Mouse (Mus musculus) lung, postnatal 10 days (tissue): ENCODE data around the gene Pou2af1.

Experiments used
- DNase-seq: peaks from one replicate; pipeline ENCODE4 v3.0.0; 2021

The Pou2af1 gene

GRCm38 (mm10) chr9:51230701-51231389 lies 17.3 kb downstream of the Pou2af1 start:
- DNase-seq, result no peak

GRCm38 (mm10) chr9:51232163-51232562 lies 18.7 kb downstream of the Pou2af1 start:
- DNase-seq, result no peak

GRCm38 (mm10) chr9:51238741-51239385 lies 25.4 kb downstream of the Pou2af1 start:
- DNase-seq, result no peak

GRCm38 (mm10) chr9:51256780-51257502 lies 43.4 kb downstream of the Pou2af1 start:
- DNase-seq, result no peak

DNA sequence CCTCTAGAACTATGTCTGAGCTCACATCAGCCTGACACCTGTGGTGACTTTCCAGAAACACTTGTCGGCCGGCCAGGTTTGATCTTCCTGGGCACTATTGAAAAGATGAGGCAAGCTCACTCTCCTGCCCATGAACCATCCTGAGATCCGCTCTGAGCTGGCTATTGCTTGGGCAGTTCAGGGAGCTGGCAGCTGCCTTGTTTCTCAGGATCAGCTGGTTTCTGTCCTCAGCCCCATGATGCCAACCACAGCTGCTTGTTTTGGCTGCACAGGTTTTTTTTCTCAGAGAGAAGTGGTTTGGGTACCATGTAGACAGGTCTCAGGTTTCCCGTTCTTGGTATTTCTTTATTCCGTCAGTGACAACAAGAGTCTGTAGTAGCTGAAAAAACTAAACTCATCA lies 44.9 kb downstream of the Pou2af1 start:
- no peak for DNase-seq

- DNase-seq, result no peak
Observed at GRCm38 (mm10) chr9:51268852-51269251, 55.3 kb downstream of the Pou2af1 start.

GRCm38 (mm10) chr9:51271073-51271472 lies 57.6 kb downstream of the Pou2af1 start:
- no peak for DNase-seq

DNA sequence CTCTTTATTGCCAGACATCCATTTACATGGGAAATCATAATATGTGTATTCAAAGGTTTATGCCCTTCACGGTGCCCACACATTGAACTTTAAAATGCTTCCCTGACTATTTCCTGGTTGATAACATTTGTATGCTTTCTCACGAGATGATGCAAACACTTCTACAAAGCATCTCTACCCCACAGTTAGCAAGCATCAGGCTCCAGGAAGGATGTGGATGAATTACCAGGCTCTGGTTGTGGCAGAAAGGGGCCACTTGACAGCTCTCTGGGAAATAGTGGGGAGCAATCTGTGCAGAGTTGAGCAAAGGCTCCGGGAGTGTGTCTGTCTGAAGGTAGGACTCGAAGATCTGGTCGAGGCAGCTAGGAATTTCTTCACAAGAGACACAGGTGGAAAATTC lies 58.6 kb downstream of the Pou2af1 start:
- DNase-seq, result no peak

DNA sequence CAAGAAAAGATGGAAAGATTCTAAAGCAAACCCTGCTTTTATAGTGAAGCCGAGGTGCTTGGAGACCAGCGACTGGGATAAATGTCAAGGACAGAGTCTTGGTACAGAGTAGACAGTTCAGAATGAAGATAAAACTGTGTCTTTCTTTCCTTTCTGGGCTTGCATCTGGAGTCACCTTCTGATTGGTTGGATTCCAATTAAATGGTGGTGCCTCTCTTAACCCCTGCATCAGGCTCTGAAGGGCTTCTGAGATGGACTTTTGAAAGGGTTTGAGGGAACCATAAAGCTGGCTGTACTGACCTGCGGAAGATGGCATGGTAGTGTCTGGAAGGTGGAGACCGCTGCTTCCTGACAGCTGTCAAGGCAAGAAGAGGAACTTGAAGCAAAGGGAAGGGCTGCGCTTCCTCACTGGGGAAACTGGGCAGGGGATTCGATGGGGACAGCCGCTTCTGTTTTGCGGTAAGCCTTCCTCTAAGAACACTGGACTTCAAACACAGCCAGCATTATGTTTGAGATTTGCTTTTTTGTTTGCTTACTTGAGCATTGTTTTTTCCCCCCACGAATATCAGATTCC lies 60.2 kb downstream of the Pou2af1 start:
- DNase-seq, result no peak

- DNase-seq, result peak; percentile 31
Observed at GRCm38 (mm10) chr9:51274678-51275077, 61.2 kb downstream of the Pou2af1 start.

DNA sequence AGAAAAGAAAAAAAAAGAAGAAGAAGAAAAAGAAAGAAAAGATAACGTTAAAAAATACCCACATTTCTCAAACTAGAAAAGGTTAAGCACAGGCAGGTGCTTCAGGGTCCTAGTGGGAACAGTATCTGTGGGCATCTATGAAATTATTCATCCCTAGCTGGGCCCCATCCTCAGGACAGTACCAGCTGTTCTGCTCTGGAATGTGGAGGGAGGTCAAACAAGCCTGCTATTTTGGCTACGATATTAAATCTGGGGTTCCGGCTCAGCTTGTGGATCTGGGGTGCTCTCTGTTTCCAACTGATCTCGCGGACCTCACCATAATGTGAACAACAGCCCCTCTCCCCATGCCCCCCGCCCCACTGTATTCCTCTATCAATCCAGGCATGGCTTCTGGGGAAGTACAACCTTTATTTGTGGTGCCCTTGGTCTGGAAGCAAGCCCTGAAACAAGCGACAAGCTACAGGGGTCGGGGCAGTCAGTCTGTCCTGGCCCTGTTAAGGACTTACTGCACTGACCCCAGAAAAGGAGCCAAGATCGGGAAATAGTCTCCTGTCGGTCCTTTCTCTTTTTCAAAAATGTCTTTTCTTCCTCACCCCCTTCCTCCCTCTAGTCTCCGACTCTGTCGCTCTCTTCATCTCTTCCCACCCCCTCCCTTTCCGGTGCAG lies 64.5 kb downstream of the Pou2af1 start:
- peak; percentile 24 for DNase-seq

DNA sequence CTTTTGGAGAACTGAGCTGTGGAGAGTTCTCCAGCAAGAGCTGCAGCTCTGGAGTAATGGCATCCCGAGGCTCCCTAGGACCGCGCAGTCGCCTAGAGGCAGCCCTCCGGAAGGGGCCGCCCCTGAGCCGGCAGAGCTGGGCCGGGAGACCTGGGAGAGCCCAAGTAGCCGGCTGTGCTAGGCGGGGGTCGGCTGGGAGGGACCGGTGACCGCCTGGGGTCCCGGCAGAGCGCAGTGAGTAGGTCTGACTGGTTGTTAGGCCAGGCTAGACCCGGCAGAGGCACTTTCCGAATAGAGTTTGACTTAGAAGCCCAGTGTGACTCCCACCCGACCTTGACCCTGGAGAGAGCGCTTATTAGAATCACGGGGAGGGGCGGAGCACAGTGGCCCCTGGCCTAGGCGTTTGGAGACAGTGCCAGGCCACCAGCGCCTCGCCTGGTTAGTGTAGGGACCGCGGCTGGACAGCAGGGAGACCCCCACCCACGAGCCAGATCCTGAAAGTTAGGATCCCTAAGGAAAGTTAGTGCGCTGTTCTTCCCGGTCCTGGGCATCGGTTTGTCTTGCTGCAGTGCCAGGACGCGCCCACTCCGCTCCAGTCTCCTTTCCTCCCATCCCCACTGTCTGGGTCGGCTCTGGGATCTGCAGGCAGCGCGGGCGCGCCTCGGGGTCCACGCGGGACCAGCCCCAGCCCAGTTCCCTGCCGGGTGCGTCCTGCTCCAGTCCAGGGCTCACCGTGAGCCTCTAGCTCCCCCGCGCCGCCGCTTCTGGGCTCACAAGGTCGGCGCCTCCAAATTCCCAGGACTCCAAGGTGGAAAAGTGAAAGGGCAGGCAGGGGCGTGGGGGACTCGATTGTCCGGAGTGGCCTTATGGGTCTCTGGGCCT lies 65.2 kb downstream of the Pou2af1 start, which contains the start of gene Colca2:
TSS of gene Colca2 (minus strand) at position 70 of the 882 bp plus-strand sequence.
- DNase-seq, result peak; percentile 93

- peak; percentile 51 for DNase-seq
Observed at GRCm38 (mm10) chr9:51286079-51286478, 72.6 kb downstream of the Pou2af1 start.
